Mouse (Mus musculus): ENCODE measurements around the gene Ric8a. TPM values are rescaled to one million over a fixed set of nuclear protein-coding genes. Genes with fewer than 3 reads are reported as not detected.
A peak's percentile ranks its signal among the peaks of the same experiment; 100 is the strongest.

The Ric8a gene
- polyA plus RNA-seq, 1 experiment from 2014 or later, result 110 TPM

- Histone ChIP-seq H3K27ac (no peak overlapping the region), H3K9ac (no peak overlapping the region), H3K4me1 (no peaks in the 10 kb centered on the region), H3K27me3 (replicated peaks) (peaks cover 11% of the 10 kb centered on the region; the same call in 1 of the 2 replicates), H3K4me3 (no peak overlapping the region), H3K9me3 (no peaks in the 10 kb centered on the region), H3K36me3 (replicated peaks) (peaks cover 9% of the 10 kb centered on the region), H3K4me2 (no peak overlapping the region)
- ATAC-seq (replicated peaks), result no peak
- 93% methylated on average over 10 of the region's 10 CpGs for WGBS
These were observed 8.2 kb upstream of the Ric8a start for GRCm38 (mm10) chr7:140848591-140848990.

GRCm38 (mm10) chr7:140851916-140852315, 4.8 kb upstream of the Ric8a start:
- H3K36me3 ChIP-seq (replicated peaks), result peaks cover 17% of the 10 kb centered on the region
- H3K27me3 ChIP-seq (replicated peaks), result no peaks in the 10 kb centered on the region
- peaks cover 11% of the 10 kb centered on the region for H3K4me1 ChIP-seq
- no peak overlapping the region for H3K27ac ChIP-seq
- no peak overlapping the region for H3K4me2 ChIP-seq
- H3K4me3 ChIP-seq, result no peak overlapping the region
- no peak for ATAC-seq (replicated peaks)
- 94% methylated on average over 4 of the region's 4 CpGs for WGBS
- H3K9me3 ChIP-seq, result no peaks in the 10 kb centered on the region
- H3K9ac ChIP-seq, result no peak overlapping the region

GRCm38 (mm10) chr7:140853386-140853785, 3.4 kb upstream of the Ric8a start:
- 87% methylated on average over 9 of the region's 9 CpGs for WGBS
- H3K9me3 ChIP-seq, result no peaks in the 10 kb centered on the region
- no peak overlapping the region for H3K4me3 ChIP-seq
- no peaks in the 10 kb centered on the region for H3K27me3 ChIP-seq (replicated peaks)
- H3K36me3 ChIP-seq (replicated peaks), result peaks cover 17% of the 10 kb centered on the region
- H3K9ac ChIP-seq, result no peak overlapping the region
- peaks cover 18% of the 10 kb centered on the region for H3K4me1 ChIP-seq
- H3K4me2 ChIP-seq, result no peak overlapping the region
- no peak overlapping the region for H3K27ac ChIP-seq
- ATAC-seq (replicated peaks), result no peak

GRCm38 (mm10) chr7:140854483-140854882, 2.3 kb upstream of the Ric8a start:
- Histone ChIP-seq H3K9me3 (no peaks in the 10 kb centered on the region), H3K4me3 (no peak overlapping the region), H3K9ac (no peak overlapping the region), H3K36me3 (replicated peaks) (peaks cover 17% of the 10 kb centered on the region), H3K27me3 (replicated peaks) (no peaks in the 10 kb centered on the region), H3K27ac (no peak overlapping the region), H3K4me1 (peaks cover 29% of the 10 kb centered on the region), H3K4me2 (no peak overlapping the region)
- ATAC-seq (replicated peaks), result no peak
- WGBS, result 95% methylated on average over 18 of the region's 18 CpGs

- Histone ChIP-seq H3K4me1 (peaks cover 35% of the 10 kb centered on the region), H3K9me3 (no peaks in the 10 kb centered on the region), H3K27ac (no peak overlapping the region), H3K4me2 (peak overlapping the region; percentile 96), H3K27me3 (replicated peaks) (no peaks in the 10 kb centered on the region), H3K9ac (peak overlapping the region; percentile 62; the same call in 1 of the 2 replicates), H3K36me3 (replicated peaks) (peaks cover 17% of the 10 kb centered on the region), H3K4me3 (peak overlapping the region; percentile 57)
- 77% methylated on average over 9 of the region's 9 CpGs for WGBS
- no peak for ATAC-seq (replicated peaks)
These were observed 1.6 kb upstream of the Ric8a start for GRCm38 (mm10) chr7:140855181-140855580.

- Histone ChIP-seq H3K27ac (peak within 1 kb of the TSS; percentile 82), H3K27me3 (replicated peaks) (no peaks in the 10 kb centered on the region), H3K9ac (peak within 1 kb of the TSS; percentile 62), H3K9me3 (no peaks in the 10 kb centered on the region), H3K36me3 (replicated peaks) (peaks cover 25% of the 10 kb centered on the region), H3K4me3 (peak within 1 kb of the TSS; percentile 57), H3K4me2 (peak within 1 kb of the TSS; percentile 96), H3K4me1 (peaks cover 42% of the 10 kb centered on the region)
- ATAC-seq (replicated peaks), result peak; percentile 83
- WGBS, result under 1% methylated on average over 51 of the region's 51 CpGs
These were observed 635 bp upstream of the Ric8a start, which contains the start of gene Gm45785 for GRCm38 (mm10) chr7:140855860-140856784. Gene Gm45785, minus strand, starts transcription at chr7:140856331.

GRCm38 (mm10) chr7:140857550-140858505, 1.1 kb downstream of the Ric8a start, which contains the start of gene Bet1l:
Gene Bet1l, minus strand, starts transcription at chr7:140857577.
- Histone ChIP-seq H3K36me3 (replicated peaks) (peaks cover 40% of the 10 kb centered on the region), H3K4me3 (peak within 1 kb of the TSS; percentile 57), H3K9ac (peak within 1 kb of the TSS; percentile 62), H3K27me3 (replicated peaks) (no peaks in the 10 kb centered on the region), H3K27ac (peak within 1 kb of the TSS; percentile 82), H3K4me2 (peak within 1 kb of the TSS; percentile 96), H3K9me3 (no peaks in the 10 kb centered on the region), H3K4me1 (peaks cover 42% of the 10 kb centered on the region)
- WGBS, result 36% methylated on average over 40 of the region's 40 CpGs
- ATAC-seq (replicated peaks), result peak; percentile 51

GRCm38 (mm10) chr7:140858746-140859145, 2.0 kb downstream of the Ric8a start:
- Histone ChIP-seq H3K9me3 (no peaks in the 10 kb centered on the region), H3K27ac (no peak overlapping the region), H3K27me3 (replicated peaks) (no peaks in the 10 kb centered on the region), H3K4me3 (peak overlapping the region; percentile 57), H3K4me2 (peak overlapping the region; percentile 96), H3K9ac (peak overlapping the region; percentile 62; the same call in 1 of the 2 replicates), H3K36me3 (replicated peaks) (peaks cover 40% of the 10 kb centered on the region), H3K4me1 (peaks cover 42% of the 10 kb centered on the region)
- no peak for ATAC-seq (replicated peaks)
- 96% methylated on average over 8 of the region's 8 CpGs for WGBS

GRCm38 (mm10) chr7:140859997-140860396, 3.2 kb downstream of the Ric8a start:
- H3K9me3 ChIP-seq, result no peaks in the 10 kb centered on the region

GRCm38 (mm10) chr7:140860728-140861127, 4.0 kb downstream of the Ric8a start:
- 93% methylated on average over 5 of the region's 5 CpGs for WGBS
- Histone ChIP-seq H3K4me1 (peaks cover 32% of the 10 kb centered on the region), H3K4me3 (no peak overlapping the region), H3K27ac (no peak overlapping the region), H3K36me3 (replicated peaks) (peaks cover 44% of the 10 kb centered on the region), H3K4me2 (no peak overlapping the region), H3K9ac (no peak overlapping the region), H3K9me3 (no peaks in the 10 kb centered on the region), H3K27me3 (replicated peaks) (no peaks in the 10 kb centered on the region)
- ATAC-seq (replicated peaks), result no peak

More at GRCm38 (mm10) chr7:140859997-140860396, 3.2 kb downstream of the Ric8a start:
- no peak overlapping the region for H3K27ac ChIP-seq
- ATAC-seq (replicated peaks), result no peak
- WGBS, result 66% methylated on average over 6 of the region's 6 CpGs
- peaks cover 43% of the 10 kb centered on the region for H3K36me3 ChIP-seq (replicated peaks)
- H3K27me3 ChIP-seq (replicated peaks), result no peaks in the 10 kb centered on the region
- H3K4me1 ChIP-seq, result peaks cover 39% of the 10 kb centered on the region
- no peak overlapping the region for H3K4me3 ChIP-seq
- no peak overlapping the region for H3K4me2 ChIP-seq
- H3K9ac ChIP-seq, result no peak overlapping the region

- H3K9me3 ChIP-seq, result no peaks in the 10 kb centered on the region
- H3K27me3 ChIP-seq (replicated peaks), result no peaks in the 10 kb centered on the region
- no peak for ATAC-seq (replicated peaks)
- H3K36me3 ChIP-seq (replicated peaks), result peaks cover 44% of the 10 kb centered on the region
- peaks cover 10% of the 10 kb centered on the region for H3K4me1 ChIP-seq
- H3K27ac ChIP-seq, result no peak overlapping the region
- H3K4me3 ChIP-seq, result no peak overlapping the region
- H3K9ac ChIP-seq, result no peak overlapping the region
- no peak overlapping the region for H3K4me2 ChIP-seq
- 87% methylated on average over 12 of the region's 12 CpGs for WGBS
These were observed 8.0 kb downstream of the Ric8a start for GRCm38 (mm10) chr7:140864761-140865160.

GRCm38 (mm10) chr7:140874224-140874623, 17.5 kb downstream of the Ric8a start:
- Histone ChIP-seq H3K4me2 (no peak overlapping the region), H3K4me3 (no peak overlapping the region), H3K27me3 (replicated peaks) (no peaks in the 10 kb centered on the region), H3K4me1 (no peaks in the 10 kb centered on the region), H3K9me3 (no peaks in the 10 kb centered on the region), H3K36me3 (replicated peaks) (0 out of 2 replicates have a peak, but pooled peaks cover 4% of the 10 kb centered on the region), H3K9ac (no peak overlapping the region), H3K27ac (no peak overlapping the region)
- WGBS, result 95% methylated on average over 4 of the region's 4 CpGs
- ATAC-seq (replicated peaks), result no peak
